Mouse (Mus musculus): ENCODE data around the gene Psg19. TPM values are rescaled to one million over a fixed set of nuclear protein-coding genes. Genes with fewer than 3 reads are reported as not detected.
"Not testable (repeated sequence)": the region's sequence is repeated elsewhere in the genome, so short reads cannot be mapped to it uniquely, and the experiment has no call there.

Gene Psg19
- polyA plus RNA-seq, 1 experiment from 2014 or later, result not detected

DNA sequence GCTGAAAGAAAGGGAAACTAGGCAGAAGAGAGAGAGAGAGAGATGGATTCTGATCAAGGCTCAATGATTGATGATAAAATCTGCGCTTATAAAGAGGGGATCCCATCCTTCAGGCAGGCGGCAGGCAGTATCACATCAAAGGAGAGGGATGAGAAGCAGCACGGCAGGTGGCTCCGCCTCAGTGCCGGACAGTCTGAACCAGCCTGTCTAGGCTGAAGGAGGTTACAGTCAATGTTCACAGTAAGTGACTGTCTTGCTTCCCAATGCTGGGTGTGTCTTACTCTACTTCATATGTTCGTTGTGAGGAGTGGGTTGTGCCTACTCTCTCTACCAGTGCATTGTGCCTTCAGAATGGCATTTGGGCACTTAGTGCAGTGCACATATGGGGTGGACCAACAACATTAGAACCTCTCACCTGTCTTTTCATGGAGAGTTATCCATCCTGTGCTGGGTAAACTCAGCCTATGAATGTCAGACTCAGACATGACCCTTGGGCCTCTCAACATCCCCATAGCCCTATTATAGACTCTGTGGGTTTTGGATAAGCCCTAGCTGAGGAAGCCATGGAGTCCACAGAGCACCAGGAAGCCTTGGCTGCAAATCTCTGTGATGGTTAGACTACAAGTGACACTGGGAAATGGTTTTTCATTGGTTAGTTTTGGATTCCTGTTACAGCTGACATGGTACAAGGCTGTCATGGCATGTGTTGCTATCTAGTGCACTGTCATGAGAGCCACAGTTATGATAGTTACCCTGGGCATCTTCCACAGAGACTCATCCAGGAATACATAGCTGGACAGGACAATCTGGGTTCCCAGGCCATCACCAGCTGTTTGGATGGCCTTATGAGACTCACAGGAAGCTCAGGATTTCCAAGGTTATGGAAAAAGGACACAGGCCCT, 49.1 kb downstream of the Psg19 start:
- Histone ChIP-seq H3K27me3 (ENCODE audit: insufficient read depth, low read length) (peaks cover 23% of the 10 kb centered on the region), H3K4me2 (replicated peaks; ENCODE audit: low read depth, low read length) (no peak overlapping the region), H3K4me3 (ENCODE audit: low read length) (no peak overlapping the region), H3K27ac (ENCODE audit: low read length) (no peak overlapping the region), H3K4me1 (ENCODE audit: insufficient read depth, low read length) (no peaks in the 10 kb centered on the region), H3K36me3 (ENCODE audit: insufficient read depth, low read length) (no peaks in the 10 kb centered on the region), H3K9me3 (ENCODE audit: low read length) (no peaks in the 10 kb centered on the region; the same call in 1 of the 2 replicates), H3K9ac (replicated peaks; ENCODE audit: low read length) (no peak overlapping the region)
- 17% methylated on average over 6 of the region's 6 CpGs for WGBS
- ATAC-seq (ENCODE audit: low FRiP score, low TSS enrichment), result peak; percentile 31; the same call in 1 of the 2 replicates

DNA sequence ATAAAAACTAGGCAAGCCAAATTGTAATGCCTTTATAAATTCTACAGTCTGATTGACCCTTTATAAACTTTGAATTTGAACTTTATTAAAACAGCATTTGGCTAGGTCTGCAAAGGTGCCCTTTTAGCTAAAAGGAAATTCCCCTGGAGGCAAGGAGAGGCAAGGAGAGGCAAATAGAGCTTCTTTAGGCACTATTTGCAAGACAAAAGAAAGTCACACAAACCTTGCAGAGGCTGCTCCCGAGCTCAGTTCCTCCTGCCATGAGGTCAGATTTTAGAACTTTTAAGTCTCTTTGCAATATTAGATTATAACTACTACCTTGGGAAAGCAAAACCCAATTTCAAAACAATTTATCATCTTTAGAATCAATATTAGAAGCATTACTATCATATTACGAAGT, 50.9 kb downstream of the Psg19 start:
- not testable (repeated sequence) for ATAC-seq (ENCODE audit: low FRiP score, low TSS enrichment); H3K9ac ChIP-seq (replicated peaks; ENCODE audit: low read length); H3K4me3 ChIP-seq (ENCODE audit: low read length); H3K27ac ChIP-seq (ENCODE audit: low read length); H3K4me2 ChIP-seq (replicated peaks; ENCODE audit: low read depth, low read length); H3K4me1 ChIP-seq (ENCODE audit: insufficient read depth, low read length); H3K9me3 ChIP-seq (ENCODE audit: low read length); H3K36me3 ChIP-seq (ENCODE audit: insufficient read depth, low read length)
- peaks cover 23% of the 10 kb centered on the region for H3K27me3 ChIP-seq (ENCODE audit: insufficient read depth, low read length)
- 61% methylated on average over 2 of the region's 2 CpGs for WGBS

DNA sequence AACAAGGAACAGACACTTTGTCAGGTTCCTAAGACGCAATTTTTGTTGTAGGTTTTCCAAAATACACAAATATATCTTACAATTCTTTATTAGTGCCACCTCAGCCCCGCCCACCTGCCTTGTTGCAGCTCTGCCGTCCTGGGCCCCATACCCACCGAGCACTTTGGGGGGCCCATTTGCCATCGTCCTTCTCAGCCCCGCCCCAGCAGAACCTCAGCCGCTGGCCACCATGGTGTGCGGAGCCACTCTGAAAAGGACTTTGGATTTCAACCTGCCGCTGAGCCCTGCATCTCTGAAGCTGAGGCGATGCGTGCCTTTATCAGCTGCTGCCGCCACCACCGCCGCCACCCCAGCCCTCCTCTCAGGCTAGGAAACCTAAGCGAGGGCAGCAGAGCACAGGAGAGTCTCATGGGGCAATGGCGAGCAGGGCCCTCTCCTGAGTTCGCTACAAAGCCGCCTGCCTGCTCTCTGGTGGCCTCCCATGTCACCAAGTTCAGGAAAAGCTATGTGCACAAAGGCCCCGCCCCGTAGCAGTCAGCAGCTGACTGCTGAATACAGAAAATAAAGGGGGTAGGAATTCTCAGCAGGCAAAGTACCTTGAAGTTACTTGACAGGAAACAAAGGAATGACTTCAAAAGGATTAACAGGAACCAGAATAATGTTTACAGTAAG, 52.0 kb downstream of the Psg19 start:
- Histone ChIP-seq H3K4me2 (replicated peaks; ENCODE audit: low read depth, low read length) (peak overlapping the region; percentile 19; the same call in 1 of the 2 replicates), H3K9ac (replicated peaks; ENCODE audit: low read length) (no peak overlapping the region), H3K36me3 (ENCODE audit: insufficient read depth, low read length) (no peaks in the 10 kb centered on the region), H3K4me3 (ENCODE audit: low read length) (peak overlapping the region; percentile 9), H3K9me3 (ENCODE audit: low read length) (no peaks in the 10 kb centered on the region; the same call in 1 of the 2 replicates), H3K27me3 (ENCODE audit: insufficient read depth, low read length) (peaks cover 23% of the 10 kb centered on the region), H3K27ac (ENCODE audit: low read length) (no peak overlapping the region), H3K4me1 (ENCODE audit: insufficient read depth, low read length) (no peaks in the 10 kb centered on the region)
- 15% methylated on average over 20 of the region's 20 CpGs for WGBS
- no peak for ATAC-seq (ENCODE audit: low FRiP score, low TSS enrichment)

Other genes with a start within 250 kb of the Psg19 start
- not detected in 2 replicates for gene Psg27, start 231.2 kb downstream of the Psg19 start, polyA plus RNA-seq (2015; fragmentation: Nextera tagmentation; extraction: Ambion mirVana)
- gene Psg23, start 182.0 kb downstream of the Psg19 start, polyA plus RNA-seq (2015; fragmentation: Nextera tagmentation; extraction: Ambion mirVana), result not detected in 2 replicates
- gene Psg21, start 141.8 kb downstream of the Psg19 start, polyA plus RNA-seq (2015; fragmentation: Nextera tagmentation; extraction: Ambion mirVana), result not detected in 2 replicates
- gene Psg20, start 112.3 kb downstream of the Psg19 start, polyA plus RNA-seq (2015; fragmentation: Nextera tagmentation; extraction: Ambion mirVana), result not detected in 2 replicates
- gene Psg22, start 80.4 kb downstream of the Psg19 start, polyA plus RNA-seq (2015; fragmentation: Nextera tagmentation; extraction: Ambion mirVana), result not detected in 2 replicates
- not detected in 2 replicates for gene Psg17, start 23.1 kb upstream of the Psg19 start, polyA plus RNA-seq (2015; fragmentation: Nextera tagmentation; extraction: Ambion mirVana)
- gene Mill2, start 41.4 kb upstream of the Psg19 start, polyA plus RNA-seq (2015; fragmentation: Nextera tagmentation; extraction: Ambion mirVana), result 1.4 and 1.6 TPM in 2 replicates
- 1.8 TPM in 2 replicates for gene Pglyrp1, start 72.8 kb upstream of the Psg19 start, polyA plus RNA-seq (2015; fragmentation: Nextera tagmentation; extraction: Ambion mirVana)
- 30.8 and 31.7 TPM in 2 replicates for gene Ccdc61, start 111.9 kb upstream of the Psg19 start, polyA plus RNA-seq (2015; fragmentation: Nextera tagmentation; extraction: Ambion mirVana)
- 0.67 and 0.77 TPM in 2 replicates for gene Nova2, start 127.4 kb upstream of the Psg19 start, polyA plus RNA-seq (2015; fragmentation: Nextera tagmentation; extraction: Ambion mirVana)
- not detected in 2 replicates for gene Nanos2, start 188.9 kb upstream of the Psg19 start, polyA plus RNA-seq (2015; fragmentation: Nextera tagmentation; extraction: Ambion mirVana)
- gene Mypop, start 192.7 kb upstream of the Psg19 start, polyA plus RNA-seq (2015; fragmentation: Nextera tagmentation; extraction: Ambion mirVana), result 3.3 and 4.0 TPM in 2 replicates
- 21.4 and 23.5 TPM in 2 replicates for gene Irf2bp1, start 205.5 kb upstream of the Psg19 start, polyA plus RNA-seq (2015; fragmentation: Nextera tagmentation; extraction: Ambion mirVana)
- 0.35 and 0.75 TPM in 2 replicates for gene Foxa3, start 225.0 kb upstream of the Psg19 start, polyA plus RNA-seq (2015; fragmentation: Nextera tagmentation; extraction: Ambion mirVana)
- 34.0 and 35.6 TPM in 2 replicates for gene Sympk, start 225.9 kb upstream of the Psg19 start, polyA plus RNA-seq (2015; fragmentation: Nextera tagmentation; extraction: Ambion mirVana)